Mouse (Mus musculus): ENCODE results near the gene Hipk1. TPM values are rescaled to one million over a fixed set of nuclear protein-coding genes. Genes with fewer than 3 reads are reported as not detected.
A peak's percentile ranks its signal among the peaks of the same experiment; 100 is the strongest.

The Hipk1 gene
- polyA plus RNA-seq, 2 experiments = 16.6 to 27.3 TPM

DNA sequence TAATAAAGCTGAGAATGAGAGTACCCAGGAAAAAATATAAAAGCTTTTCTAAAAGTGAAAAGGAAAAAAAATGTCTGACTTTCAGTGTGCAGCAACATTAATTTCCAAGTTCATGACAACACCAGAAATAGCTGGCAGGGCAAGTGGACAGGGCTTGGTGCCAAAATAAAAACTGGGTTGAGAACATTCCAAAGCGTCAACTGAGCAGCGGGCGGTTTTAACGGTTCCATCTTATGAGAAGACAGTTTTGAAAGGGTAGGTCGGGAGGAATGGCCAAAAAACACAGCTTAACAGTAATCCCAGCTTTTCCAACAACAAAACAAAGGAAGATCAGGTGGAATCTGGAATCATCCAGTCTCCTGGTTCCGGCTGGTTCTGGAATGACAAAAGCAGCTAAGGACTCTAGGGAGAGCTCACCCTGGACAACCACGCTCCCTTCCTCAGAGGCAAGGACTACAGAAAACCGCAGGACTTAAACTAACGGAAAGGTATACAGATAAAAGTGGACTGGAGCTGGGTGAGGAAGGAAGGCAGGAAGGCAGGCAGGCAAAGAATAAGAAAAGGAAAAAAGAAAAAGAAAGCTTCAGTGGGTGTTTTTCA, 19.7 kb downstream of the Hipk1 start:
- Histone ChIP-seq H3K4me3 (replicated peaks; ENCODE audit: low read length) (no peak overlapping the region), H3K9ac (ENCODE audit: low read depth, low read length, severe bottlenecking) (no peak overlapping the region), H3K4me1 (ENCODE audit: control insufficient read depth, insufficient read depth, low read length) (peaks cover 9% of the 10 kb centered on the region), H3K36me3 (ENCODE audit: control insufficient read depth, insufficient read depth, low read length) (peaks cover 27% of the 10 kb centered on the region), H3K4me2 (replicated peaks; ENCODE audit: low read depth, low read length, severe bottlenecking) (0 out of 2 replicates have a peak overlapping the region, but pooled peaks have one; percentile 10), H3K27me3 (ENCODE audit: control insufficient read depth, insufficient read depth, low read length) (no peaks in the 10 kb centered on the region), H3K27ac (replicated peaks; ENCODE audit: low read depth, low read length) (no peak overlapping the region), H3K9me3 (ENCODE audit: control insufficient read depth, low read length) (no peaks in the 10 kb centered on the region)
- DNase-seq (ENCODE audit: low spot score) = peak; percentile 76
- no peak for ATAC-seq (ENCODE audit: low FRiP score, low read depth)
- 64% methylated on average over 9 of the region's 9 CpGs for WGBS
- no peak for TF ChIP-seq POLR2A (IDR thresholded peaks at IDR 0.05; ENCODE audit: borderline replicate concordance, extremely low read depth, insufficient read depth, insufficient read length)

GRCm38 (mm10) chr3:103766789-103767188, 24.6 kb downstream of the Hipk1 start:
- DNase-seq (ENCODE audit: low spot score) (no peak), ATAC-seq (ENCODE audit: low FRiP score, low read depth) (no peak)
- Histone ChIP-seq H3K4me2 (replicated peaks; ENCODE audit: low read depth, low read length, severe bottlenecking) (no peak overlapping the region), H3K36me3 (ENCODE audit: control insufficient read depth, insufficient read depth, low read length) (peaks cover 54% of the 10 kb centered on the region), H3K27me3 (ENCODE audit: control insufficient read depth, insufficient read depth, low read length) (no peaks in the 10 kb centered on the region), H3K27ac (replicated peaks; ENCODE audit: low read depth, low read length) (no peak overlapping the region), H3K4me1 (ENCODE audit: control insufficient read depth, insufficient read depth, low read length) (peaks cover 4% of the 10 kb centered on the region), H3K9ac (ENCODE audit: low read depth, low read length, severe bottlenecking) (no peak overlapping the region), H3K9me3 (ENCODE audit: control insufficient read depth, low read length) (no peaks in the 10 kb centered on the region), H3K4me3 (replicated peaks; ENCODE audit: low read length) (no peak overlapping the region)
- WGBS = 78% methylated on average over 3 of the region's 3 CpGs
- no peak for TF ChIP-seq POLR2A (IDR thresholded peaks at IDR 0.05; ENCODE audit: borderline replicate concordance, extremely low read depth, insufficient read depth, insufficient read length)

DNA sequence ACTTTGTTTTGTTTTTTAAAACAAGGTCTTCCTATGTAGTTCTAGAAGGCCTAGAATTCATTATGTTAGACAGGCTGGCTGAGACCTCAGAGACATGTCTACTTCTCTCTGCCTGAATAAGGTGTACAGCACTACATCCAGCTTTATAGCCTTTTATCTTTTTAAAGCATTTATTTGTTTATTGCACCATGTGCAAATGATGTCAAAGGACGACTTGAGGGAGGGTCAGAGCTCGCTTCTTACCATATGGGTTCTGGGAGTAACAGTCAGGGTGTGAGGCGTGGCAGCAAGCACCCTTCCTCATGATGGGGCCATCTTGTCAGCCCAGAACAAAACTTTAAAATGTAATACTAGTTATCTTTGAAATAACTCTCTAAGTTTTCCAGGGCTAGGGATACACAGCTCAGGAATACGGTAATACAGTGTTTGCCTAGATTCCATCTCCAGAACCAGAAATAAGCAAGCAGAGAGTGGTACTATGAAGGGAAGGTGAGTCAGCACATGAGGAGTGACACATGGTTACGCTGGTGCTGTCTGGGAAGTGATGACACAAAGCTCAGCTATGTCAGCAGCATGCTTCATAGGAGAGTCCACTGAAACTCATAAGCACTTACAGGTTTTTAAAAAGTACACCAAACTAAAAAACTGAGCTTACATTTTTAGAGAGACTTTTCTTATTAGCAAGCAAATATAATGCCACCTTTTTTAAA, 31.9 kb downstream of the Hipk1 start:
- no peaks in the 10 kb centered on the region for H3K9me3 ChIP-seq (ENCODE audit: control insufficient read depth, low read length)
- ATAC-seq (ENCODE audit: low FRiP score, low read depth) = no peak
- H3K27ac ChIP-seq (replicated peaks; ENCODE audit: low read depth, low read length) = no peak overlapping the region
- TF ChIP-seq POLR2A (IDR thresholded peaks at IDR 0.05; ENCODE audit: borderline replicate concordance, extremely low read depth, insufficient read depth, insufficient read length) = no peak
- H3K36me3 ChIP-seq (ENCODE audit: control insufficient read depth, insufficient read depth, low read length) = peaks cover 78% of the 10 kb centered on the region
- no peaks in the 10 kb centered on the region for H3K27me3 ChIP-seq (ENCODE audit: control insufficient read depth, insufficient read depth, low read length)
- WGBS = 84% methylated on average over 5 of the region's 5 CpGs
- H3K4me3 ChIP-seq (replicated peaks; ENCODE audit: low read length) = no peak overlapping the region
- no peaks in the 10 kb centered on the region for H3K4me1 ChIP-seq (ENCODE audit: control insufficient read depth, insufficient read depth, low read length)
- no peak overlapping the region for H3K4me2 ChIP-seq (replicated peaks; ENCODE audit: low read depth, low read length, severe bottlenecking)
- DNase-seq (ENCODE audit: low spot score) = no peak
- H3K9ac ChIP-seq (ENCODE audit: low read depth, low read length, severe bottlenecking) = no peak overlapping the region

- no peak overlapping the region for H3K9ac ChIP-seq (ENCODE audit: low read depth, low read length, severe bottlenecking)
- WGBS = 78% methylated on average over 7 of the region's 7 CpGs
- H3K4me3 ChIP-seq (replicated peaks; ENCODE audit: low read length) = no peak overlapping the region
- no peak for TF ChIP-seq POLR2A (IDR thresholded peaks at IDR 0.05; ENCODE audit: borderline replicate concordance, extremely low read depth, insufficient read depth, insufficient read length)
- no peaks in the 10 kb centered on the region for H3K9me3 ChIP-seq (ENCODE audit: control insufficient read depth, low read length)
- no peak overlapping the region for H3K27ac ChIP-seq (replicated peaks; ENCODE audit: low read depth, low read length)
- peaks cover 79% of the 10 kb centered on the region for H3K36me3 ChIP-seq (ENCODE audit: control insufficient read depth, insufficient read depth, low read length)
- no peaks in the 10 kb centered on the region for H3K27me3 ChIP-seq (ENCODE audit: control insufficient read depth, insufficient read depth, low read length)
- no peak for ATAC-seq (ENCODE audit: low FRiP score, low read depth)
- no peaks in the 10 kb centered on the region for H3K4me1 ChIP-seq (ENCODE audit: control insufficient read depth, insufficient read depth, low read length)
- H3K4me2 ChIP-seq (replicated peaks; ENCODE audit: low read depth, low read length, severe bottlenecking) = no peak overlapping the region
- DNase-seq (ENCODE audit: low spot score) = no peak
These were observed 32.9 kb downstream of the Hipk1 start for GRCm38 (mm10) chr3:103758456-103758855.

- no peak overlapping the region for H3K4me2 ChIP-seq (replicated peaks; ENCODE audit: low read depth, low read length, severe bottlenecking)
- no peak for TF ChIP-seq POLR2A (IDR thresholded peaks at IDR 0.05; ENCODE audit: borderline replicate concordance, extremely low read depth, insufficient read depth, insufficient read length)
- H3K4me1 ChIP-seq (ENCODE audit: control insufficient read depth, insufficient read depth, low read length) = no peaks in the 10 kb centered on the region
- H3K27me3 ChIP-seq (ENCODE audit: control insufficient read depth, insufficient read depth, low read length) = no peaks in the 10 kb centered on the region
- H3K36me3 ChIP-seq (ENCODE audit: control insufficient read depth, insufficient read depth, low read length) = peaks cover 81% of the 10 kb centered on the region
- ATAC-seq (ENCODE audit: low FRiP score, low read depth) (no peak), DNase-seq (ENCODE audit: low spot score) (no peak)
- no peak overlapping the region for H3K4me3 ChIP-seq (replicated peaks; ENCODE audit: low read length)
- no peaks in the 10 kb centered on the region for H3K9me3 ChIP-seq (ENCODE audit: control insufficient read depth, low read length)
- no peak overlapping the region for H3K27ac ChIP-seq (replicated peaks; ENCODE audit: low read depth, low read length)
- 97% methylated on average over 2 of the region's 2 CpGs for WGBS
- no peak overlapping the region for H3K9ac ChIP-seq (ENCODE audit: low read depth, low read length, severe bottlenecking)
These were observed 34.4 kb downstream of the Hipk1 start for GRCm38 (mm10) chr3:103756920-103757319.
